Mouse (Mus musculus): ENCODE data around the gene Suclg2. TPM values are rescaled to one million over a fixed set of nuclear protein-coding genes. Genes with fewer than 3 reads are reported as not detected.

Gene Suclg2
- total RNA-seq, 2 experiments from 2014 or later, result 38.1 to 48.0 TPM

DNA sequence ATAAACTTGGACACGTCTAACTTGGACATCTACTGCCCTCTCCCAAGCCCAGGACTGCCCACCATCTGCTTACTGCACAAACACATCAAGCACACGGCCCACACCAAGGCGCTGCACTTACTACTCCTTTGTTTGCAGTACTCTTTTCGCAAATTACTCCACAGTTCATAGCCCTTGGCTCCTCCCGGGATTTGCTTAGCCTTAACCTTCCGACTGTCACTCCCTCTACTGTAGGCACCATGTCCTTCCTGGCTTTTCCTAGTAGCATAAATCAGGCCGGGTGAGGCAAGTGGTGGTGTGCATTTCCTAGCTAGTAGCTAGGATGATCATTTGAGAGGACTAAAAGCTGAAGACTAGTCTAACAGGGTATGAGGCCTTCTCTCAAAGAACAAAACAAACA, 16.8 kb downstream of the Suclg2 start:
- DNase-seq, result no peak
- intact Hi-C loops (cut with DNase I), result no loop called here

DNA sequence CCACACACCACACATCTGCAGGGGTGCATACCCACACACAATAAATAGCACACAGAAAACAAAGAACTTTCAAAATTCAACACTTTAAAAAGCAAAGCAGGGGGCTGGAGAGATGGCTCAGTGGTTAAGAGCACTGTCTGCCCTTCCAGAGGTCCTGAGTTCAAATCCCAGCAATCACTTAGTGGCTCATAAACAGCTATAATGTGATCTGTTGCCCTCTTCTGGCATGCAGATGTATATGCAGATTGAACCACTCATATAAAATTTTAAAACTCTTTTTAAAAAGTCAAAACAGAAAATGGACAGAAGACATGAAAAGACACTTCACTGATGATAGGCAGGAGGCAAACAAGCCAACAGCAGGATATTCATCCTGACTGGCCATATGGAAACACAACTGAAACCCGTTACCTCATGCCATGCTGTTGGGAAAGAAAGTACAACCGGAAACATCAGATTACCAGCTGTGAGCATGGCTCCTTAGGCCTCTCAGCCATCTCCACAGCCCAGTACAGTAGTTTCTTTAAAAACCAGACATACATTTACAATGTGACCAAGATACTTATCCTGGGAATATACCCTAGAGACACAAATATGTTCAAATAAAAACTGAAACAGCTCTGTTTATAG, 17.5 kb downstream of the Suclg2 start:
- intact Hi-C loops (cut with DNase I), result no loop called here
- DNase-seq, result no peak

DNA sequence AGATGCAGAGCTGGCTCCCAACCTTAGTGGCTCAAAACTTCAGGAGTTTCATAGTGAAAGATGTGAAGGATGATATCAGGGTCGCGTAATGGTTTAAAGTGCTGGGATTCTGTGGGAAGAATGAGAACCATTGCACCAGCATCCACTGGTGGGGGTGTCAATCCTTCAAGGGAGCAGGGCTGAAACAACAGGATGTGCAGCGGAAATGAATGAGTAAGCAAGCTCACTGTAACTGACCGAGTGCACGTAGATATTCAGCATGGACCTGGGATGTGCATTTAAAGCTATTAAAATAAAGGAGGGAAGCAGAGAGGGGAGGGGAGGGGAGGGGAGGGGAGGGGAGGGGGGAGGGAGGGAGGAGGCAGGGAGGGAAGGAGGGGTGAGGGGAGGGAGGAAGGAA, 18.4 kb downstream of the Suclg2 start:
- DNase-seq, result no peak
- intact Hi-C loops (cut with DNase I), result no loop called here

DNA sequence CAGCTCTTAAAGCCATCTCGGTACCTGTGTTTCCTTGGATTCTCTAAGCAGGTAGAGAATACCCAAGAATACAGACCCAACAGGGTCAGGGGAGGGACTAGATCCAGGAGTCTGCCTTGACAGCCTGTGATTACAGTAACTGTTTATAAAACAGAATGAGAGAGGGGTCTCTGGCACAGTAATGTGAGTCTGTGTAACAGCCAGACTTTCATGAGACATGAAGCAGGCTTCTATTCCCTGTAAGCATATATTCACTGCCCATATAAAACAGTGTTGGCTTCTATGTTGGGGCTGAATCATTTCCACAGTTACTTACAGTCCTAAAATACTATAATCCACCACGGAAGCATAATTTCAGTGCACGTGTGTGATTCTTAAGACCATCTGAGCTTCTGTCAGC, 19.3 kb downstream of the Suclg2 start:
- intact Hi-C loops (cut with DNase I), result no loop called here

DNA sequence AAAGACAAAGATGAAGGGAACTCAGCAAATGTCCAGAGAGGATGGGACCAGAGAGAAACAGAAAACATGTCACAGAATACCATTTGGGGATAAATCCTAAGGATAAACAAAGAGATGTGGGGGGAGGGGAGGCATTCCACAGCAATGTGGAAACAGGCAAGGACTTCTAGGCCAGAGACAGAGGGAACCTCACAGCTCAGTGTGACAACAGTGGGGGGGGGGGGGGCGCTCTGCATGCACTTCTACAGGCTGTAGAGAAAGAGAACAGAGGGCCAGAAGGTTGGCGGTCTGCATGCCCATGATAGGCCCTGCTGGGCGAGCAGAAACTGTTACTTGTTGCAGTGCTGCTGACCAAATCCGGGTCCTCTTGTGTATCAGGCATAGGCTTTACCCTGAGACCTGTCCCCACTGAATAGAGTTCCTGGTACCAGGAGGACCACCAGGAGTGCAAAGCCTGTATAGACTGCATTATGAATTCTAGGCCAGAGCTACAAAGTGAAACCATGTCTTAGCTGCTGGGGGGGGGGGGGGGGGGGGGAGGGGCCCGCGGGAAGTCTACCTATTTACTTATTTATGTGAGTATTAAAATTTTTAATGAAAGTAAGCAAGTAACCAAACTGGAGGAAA, 20.0 kb downstream of the Suclg2 start:
- no peak for DNase-seq
- intact Hi-C loops (cut with DNase I), result no loop called here

More for the DNA sequence above, 19.3 kb downstream of the Suclg2 start:
- no peak for DNase-seq

DNA sequence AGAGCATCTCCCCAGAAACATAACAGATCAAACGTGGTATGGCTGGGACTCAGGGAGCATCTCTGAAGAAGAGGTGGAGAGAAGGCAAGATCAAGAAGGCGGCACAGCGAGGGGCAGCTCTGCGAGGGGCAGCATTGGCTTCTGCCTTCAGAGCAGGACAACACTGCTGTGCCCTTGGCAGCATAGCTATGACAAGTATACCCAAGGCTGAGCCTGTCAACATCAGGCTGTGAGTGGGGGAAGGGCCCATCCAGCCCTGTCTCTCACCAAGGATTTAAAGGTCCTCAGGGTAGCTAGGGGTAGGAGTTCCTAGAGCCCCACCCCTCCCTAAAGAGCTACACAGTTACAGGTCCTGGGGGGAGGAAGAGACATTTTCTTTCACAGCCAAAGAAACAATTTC, 23.7 kb downstream of the Suclg2 start:
- DNase-seq, result no peak
- intact Hi-C loops (cut with DNase I), result no loop called here

DNA sequence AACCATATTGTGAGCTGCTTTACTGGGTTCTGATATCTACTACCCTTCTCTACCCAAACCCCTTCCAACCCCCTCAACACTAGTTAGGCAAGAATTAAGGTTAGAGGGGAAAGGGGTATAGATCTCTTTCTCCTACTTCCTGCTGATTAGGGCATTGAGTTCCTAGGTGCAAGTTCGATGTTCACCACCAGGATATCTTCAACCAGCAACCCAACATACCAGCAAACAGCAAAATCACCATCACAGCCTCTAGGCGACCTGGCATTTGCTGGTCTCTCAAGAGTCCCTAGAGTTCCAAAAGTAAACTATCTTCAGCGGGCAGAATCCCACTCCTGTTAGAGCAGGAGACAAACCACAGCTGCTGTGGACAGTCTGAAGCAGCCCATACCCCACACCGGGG, 33.4 kb downstream of the Suclg2 start:
- DNase-seq, result no peak
- intact Hi-C loops (cut with DNase I), result no loop called here

DNA sequence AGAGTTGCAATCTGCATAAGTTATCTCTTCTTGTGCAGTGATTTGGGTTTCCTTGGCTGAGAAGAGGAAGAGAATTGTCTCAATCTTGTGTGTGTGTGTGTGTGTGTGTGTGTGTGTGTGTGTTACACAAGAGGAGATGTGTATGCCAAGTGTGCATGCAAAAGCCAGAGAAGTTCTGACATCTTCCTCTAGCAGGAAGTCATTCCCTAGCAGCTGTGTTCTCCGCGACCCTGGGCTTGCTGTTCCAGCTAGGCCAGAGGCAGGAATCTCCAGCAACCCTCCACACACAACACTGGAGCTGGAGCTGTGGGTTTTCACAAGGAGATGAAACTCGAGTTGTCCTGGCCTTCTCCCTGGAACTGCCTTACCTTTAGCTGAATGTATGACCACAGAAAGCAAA, 38.9 kb downstream of the Suclg2 start:
- intact Hi-C loops (cut with DNase I), result no loop called here
- no peak for DNase-seq

DNA sequence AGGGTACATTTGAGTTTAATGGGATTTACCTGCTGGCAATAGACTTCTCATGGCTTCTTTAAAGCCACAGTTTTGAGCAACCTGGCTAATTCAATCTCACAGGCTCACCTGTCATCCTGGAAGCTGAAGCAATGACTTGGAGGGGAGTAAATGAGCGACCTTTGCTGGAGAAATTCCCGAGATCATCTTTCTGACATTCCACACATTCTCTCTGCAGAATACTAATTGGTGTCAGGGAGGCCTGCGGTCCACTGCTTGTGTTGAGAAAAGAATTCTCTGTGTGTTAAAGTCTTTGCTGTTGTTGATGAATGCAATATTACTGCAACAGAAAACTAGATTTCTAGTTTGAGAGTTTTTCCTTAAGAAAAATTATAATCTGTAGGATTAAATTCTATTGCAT, 39.3 kb downstream of the Suclg2 start:
- intact Hi-C loops (cut with DNase I), result no loop called here
- DNase-seq, result no peak

DNA sequence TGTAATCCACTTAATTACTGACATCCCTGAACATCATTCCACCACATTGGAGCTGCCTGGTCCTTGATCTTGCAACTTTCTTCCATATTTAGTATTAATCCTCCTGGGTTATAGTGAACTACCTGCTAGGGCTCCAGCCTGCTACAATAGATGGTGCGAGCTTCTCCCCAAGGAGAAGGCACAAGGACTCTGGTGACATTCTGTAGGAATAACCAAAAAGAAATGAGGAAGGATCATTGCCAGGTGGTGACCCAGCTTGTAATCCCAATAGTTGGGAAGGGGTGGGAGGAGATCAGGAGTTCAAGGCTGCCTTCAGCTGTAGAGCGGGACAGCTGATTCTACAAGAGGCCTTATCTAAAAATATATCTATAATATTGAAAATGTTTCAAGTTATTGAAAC, 41.6 kb downstream of the Suclg2 start:
- DNase-seq, result no peak
- intact Hi-C loops (cut with DNase I), result no loop called here

DNA sequence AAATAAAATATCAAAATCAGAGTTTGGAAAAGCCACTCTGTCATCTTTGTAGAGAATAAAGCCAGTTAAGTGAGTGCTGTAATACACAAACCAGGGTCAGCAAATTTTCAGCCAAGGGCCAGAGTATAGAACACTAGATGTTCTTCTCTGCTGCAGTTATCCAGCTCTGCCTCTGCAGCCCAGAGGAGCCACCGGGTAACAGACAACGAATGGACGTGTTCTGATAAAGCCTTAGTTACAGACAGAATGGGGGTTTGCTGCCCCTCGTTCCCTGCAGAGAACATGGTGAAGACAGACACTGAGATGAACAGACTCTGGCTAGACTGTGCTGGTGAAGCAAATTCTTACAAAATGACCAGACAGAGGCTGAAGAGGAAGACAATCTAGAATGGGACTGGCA, 42.2 kb downstream of the Suclg2 start:
- intact Hi-C loops (cut with DNase I), result no loop called here
- DNase-seq, result no peak

DNA sequence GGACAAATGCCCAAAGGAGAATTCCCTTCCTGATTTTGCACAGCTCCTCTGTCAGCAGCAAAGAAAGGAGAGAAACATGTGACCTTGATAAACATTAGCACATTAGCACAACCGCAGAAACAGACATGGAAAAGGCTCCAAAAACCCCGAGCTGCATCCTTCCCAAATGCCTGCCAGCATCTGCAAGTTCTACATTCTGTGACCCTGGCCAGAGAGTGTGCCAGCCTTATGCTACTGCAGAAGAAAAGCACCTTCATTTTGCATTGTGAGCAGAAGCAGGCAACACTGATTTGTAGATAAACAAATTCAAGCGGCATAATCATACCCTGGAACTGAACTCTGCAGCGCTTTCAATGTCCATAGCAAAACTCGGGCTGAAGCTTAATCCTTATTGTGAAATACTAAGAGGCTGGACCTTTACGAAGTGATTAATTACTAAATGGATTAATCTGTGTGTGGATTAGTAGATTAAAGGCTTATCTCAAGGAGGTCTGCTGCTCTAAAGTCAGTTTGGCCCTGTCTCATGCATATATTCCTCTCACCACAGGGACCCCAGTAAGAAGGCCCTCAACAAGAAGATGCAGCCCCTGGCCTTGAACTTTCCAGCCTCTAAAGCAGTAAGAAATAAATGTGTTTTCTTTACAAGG, 43.4 kb downstream of the Suclg2 start:
- DNase-seq, result no peak
- intact Hi-C loops (cut with DNase I), result no loop called here

DNA sequence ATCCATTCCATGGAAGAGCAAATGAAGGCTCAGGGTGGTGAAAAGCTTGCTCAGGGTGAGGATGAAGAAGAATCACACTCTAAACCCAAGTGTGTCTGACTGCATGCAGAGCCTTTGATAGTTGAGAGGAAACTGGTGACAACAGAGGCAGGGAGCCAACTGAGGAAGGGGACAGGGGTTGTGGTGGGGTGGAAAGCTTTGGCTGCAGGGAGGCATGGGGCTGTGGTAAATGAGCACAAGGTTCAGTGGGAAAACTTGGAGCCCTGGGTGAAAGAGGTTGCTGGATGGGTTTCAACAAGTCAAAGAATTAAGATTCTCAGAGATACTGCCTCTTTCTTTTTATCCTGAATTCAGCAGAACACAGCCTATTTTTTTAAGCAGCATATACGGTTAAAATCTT, 43.9 kb downstream of the Suclg2 start:
- no peak for DNase-seq
- intact Hi-C loops (cut with DNase I), result no loop called here

DNA sequence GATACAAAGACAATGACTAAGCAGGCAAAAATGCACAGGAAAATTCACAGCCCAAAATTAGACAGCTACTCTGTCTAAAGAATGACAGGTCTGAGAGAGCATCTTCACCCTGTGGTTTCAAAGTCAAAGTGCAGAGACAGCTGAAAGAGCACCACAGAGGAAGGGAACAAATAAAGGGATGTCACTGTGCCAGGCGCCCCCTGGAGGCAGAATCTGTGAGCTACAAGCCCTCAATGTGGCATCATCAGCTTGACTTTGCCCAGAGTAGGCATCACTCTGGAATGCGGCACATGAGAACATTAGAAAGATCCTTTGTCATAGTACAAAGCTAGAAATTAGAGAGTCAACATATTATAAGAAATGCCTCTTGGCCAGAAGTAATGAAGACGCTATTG, 49.3 kb downstream of the Suclg2 start:
- no peak for DNase-seq
- intact Hi-C loops (cut with DNase I), result no loop called here

DNA sequence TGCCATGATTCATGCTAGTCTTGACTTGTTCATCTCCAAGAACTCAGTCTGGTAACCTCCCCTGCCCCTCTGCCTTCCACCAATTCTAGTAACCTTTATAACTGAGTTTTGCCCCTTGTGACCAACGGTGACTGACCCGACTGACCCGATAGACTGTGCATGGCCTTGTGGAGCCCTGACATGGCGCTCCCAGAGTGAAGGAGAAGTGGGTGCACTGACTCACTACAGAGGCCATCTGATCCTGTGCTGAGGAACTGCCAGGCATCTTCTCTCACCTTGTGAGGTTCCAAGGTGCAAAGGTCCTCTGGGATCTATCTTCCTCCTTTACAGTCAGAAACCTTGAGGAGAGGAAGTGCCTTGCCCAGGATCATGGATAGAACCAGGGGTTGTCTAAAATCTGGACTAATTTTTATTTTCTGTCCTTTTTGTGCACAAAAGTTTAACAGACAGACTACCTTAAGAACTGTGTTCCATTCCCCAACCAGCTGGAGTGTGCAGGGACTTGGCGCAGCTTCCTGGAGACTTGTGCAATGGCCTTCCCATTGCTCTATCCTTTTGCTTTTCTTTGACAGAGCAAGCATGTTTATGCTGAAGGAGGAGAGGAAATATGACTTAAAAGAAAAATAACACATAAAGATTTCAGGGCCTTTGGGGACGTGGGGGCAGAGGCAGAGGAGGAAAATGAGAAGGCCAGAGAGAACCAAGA, 49.8 kb downstream of the Suclg2 start:
- intact Hi-C loops (cut with DNase I), result no loop called here
- DNase-seq, result no peak

DNA sequence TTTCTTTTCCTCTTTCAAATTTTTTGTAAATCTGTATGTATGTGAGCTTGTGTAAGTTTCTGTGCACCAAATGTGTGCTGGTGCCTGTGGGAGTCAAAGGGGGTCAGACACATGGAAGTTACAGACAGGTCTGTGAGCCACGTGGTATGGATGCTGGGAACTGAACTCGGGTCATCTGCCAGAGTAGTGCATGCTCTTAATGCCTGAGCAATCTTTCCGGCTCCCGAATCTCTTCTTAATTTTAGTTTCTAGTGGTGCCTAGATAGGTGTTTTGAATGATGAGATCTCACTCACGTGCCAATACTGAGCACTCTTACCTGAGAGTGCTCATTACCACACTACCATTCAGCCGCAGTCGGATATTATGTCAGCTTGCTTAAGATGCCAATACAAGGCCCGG, 60.9 kb downstream of the Suclg2 start:
- intact Hi-C loops (cut with DNase I), result no loop called here
- no peak for DNase-seq

DNA sequence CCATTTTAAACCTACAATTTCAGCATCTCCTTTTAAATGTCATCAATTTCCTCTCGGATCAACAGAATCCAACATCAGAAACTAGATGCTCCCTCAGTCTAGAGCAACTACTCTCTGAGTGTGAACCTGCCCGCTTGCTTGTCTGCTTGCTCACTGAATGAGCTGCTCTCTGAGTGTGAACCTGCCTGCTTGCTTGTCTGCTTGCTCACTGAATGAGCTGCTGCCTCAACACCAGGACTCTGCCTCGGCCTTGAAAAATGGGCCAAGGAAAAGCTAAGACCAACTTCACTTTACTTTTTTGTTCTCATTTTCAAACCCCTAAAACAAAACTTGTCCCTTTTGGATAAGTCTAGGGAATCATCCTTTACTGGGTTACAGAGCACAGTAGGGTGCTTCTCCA, 64.9 kb downstream of the Suclg2 start:
- intact Hi-C loops (cut with DNase I), result no loop called here
- DNase-seq, result no peak

DNA sequence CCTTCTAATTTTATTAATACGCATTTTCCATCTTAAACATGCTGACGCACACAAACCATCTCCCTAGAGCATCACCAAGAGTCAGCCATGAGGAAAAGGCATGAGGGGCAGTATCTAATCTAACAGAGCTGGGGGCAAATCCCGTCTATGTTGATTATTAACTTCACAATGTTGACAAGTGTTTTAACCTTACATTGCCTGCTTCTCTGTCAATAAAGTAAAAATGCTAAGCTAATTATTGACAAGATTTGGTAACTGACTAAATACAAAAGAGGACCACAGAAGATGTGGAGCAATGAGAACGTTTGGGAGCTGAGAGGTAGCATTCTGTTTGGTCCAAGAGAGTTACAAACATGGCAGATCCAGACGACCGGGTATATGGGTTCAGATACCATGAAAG, 65.8 kb downstream of the Suclg2 start:
- intact Hi-C loops (cut with DNase I), result no loop called here
- DNase-seq, result no peak

DNA sequence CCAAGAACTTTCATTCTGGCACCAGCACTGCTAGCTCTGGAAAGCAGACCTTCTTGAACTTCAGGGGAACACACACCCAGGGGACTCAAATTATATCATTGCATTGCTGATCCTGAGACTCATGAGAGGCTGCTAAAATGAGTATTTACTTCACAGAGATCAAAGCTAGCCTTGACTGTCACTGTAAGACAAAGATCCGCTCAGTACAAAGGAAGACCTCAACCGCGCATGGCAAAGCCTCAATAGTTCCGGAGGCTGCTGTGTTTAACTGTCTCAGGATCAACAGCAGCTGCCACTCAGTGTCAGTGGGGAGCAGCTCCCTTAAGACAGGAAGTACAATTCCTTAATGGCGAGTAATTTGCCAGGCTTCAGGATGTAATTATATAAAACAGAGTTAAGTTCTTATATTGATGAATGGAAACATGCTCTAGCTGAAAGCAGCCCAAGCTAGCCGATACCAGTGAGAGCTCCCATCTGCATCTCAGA, 67.2 kb downstream of the Suclg2 start:
- no peak for DNase-seq
- intact Hi-C loops (cut with DNase I), result no loop called here

DNA sequence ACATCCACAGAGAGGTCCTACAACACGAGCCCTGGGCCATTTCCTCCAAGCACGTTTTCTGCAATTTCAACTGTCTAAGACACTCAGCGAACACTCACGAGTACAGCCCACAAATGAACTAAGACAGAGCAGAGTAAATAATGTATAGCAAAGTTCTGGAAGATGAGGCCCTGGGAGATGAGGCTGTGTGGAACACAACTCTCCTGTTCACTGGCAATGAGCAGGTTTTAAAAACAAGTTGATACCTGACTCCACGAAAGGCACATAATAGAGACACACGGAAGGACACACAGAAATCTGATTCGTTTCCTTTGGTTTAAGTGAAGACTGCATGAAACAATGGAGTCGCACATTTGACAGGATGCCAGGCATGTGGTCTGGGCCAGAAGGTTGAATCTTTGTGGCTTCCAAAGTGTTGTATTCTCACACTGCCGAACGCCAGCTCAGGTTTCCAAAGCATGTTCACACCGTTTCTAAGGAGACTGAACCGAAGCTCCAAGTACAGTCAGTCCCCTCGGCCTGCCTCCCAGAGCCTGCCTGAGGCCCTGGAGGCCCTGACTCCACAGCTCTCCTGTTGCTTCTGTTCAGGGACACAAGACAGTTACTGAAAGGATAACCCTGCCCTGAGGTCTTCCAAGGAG, 68.4 kb downstream of the Suclg2 start:
- intact Hi-C loops (cut with DNase I), result no loop called here
- DNase-seq, result no peak

DNA sequence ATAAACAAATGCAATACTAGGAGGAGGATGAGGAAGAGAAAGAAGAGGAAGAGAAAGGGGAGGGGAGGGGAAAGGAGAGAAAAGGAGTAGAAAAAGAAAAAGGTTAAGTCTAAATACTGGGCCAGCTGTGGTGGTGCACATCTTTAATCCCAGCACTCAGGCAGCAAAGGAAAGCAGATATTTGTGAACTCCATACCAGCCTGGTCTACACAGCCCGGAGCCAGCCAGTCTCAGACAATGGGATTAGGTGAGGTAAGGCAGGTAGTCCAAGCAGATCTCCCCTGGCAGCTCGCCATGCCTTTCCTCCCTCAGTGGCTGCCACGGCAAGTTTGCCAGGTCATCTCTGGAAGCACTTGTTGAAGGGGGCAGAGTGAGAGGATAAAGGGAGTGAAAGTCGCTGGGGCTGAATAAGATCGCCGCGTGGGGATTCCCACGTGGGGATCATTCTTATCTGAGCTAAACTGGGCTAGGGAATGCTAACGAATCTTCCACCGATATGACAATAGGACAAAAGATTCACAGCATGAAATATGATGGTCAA, 69.4 kb downstream of the Suclg2 start:
- intact Hi-C loops (cut with DNase I), result no loop called here
- no peak for DNase-seq
